Mouse (Mus musculus) kidney, adult 2 months (tissue): ENCODE results near the gene Susd6.

Experiments
- CTCF ChIP-seq: fragments of 200-500 bp; conservative IDR thresholded peaks from 2 replicates; pipeline ENCODE4 v1.5.1; 2011; ENCODE audit warnings: low read depth, mild to moderate bottlenecking, control low read depth, low read length, moderate library complexity, mixed read lengths; ENCODE audit not compliant: insufficient read depth, insufficient read length
- POLR2A ChIP-seq: fragments of 200-500 bp; IDR thresholded peaks from one replicate; pipeline ENCODE4 v1.6.1; 2011; ENCODE audit warnings: low read depth, low read length, control low read depth

DNA sequence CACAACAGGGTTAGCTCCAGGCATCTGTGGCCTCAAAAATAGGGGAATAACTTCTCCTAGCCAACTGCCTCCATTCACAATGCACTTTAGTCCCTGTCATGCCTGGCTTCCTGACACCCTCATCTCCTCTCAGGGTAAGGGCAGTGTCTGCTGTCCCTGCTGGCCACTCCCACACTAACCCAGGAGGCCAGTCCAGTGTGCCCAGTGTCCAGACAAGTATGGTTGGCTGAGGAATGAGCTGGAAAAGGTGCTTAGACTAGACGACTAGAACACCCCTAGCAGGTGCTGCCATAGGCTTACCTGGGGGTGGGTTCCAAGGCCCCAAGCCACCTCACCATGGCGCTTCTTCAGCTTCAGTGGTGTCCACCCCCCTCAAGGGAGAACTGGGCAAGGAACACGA lies 88.3 kb downstream of the Susd6 start:
- no peak for TF ChIP-seq POLR2A
- TF ChIP-seq CTCF, result no peak; the same call in 1 of the 2 replicates
